Mouse (Mus musculus) heart, adult 9 months (tissue): ENCODE results near the gene Fam111a.

Experiments used
- DNase-seq, 2 experiments: peaks; one replicate each; pipeline ENCODE4 v3.0.0; 2022; ENCODE audit warnings: low spot score in 2 of 2

Gene Fam111a

GRCm38 (mm10) chr19:12613646-12614045 is 68.1 kb downstream of the Fam111a start:
- DNase-seq = no peak

DNA sequence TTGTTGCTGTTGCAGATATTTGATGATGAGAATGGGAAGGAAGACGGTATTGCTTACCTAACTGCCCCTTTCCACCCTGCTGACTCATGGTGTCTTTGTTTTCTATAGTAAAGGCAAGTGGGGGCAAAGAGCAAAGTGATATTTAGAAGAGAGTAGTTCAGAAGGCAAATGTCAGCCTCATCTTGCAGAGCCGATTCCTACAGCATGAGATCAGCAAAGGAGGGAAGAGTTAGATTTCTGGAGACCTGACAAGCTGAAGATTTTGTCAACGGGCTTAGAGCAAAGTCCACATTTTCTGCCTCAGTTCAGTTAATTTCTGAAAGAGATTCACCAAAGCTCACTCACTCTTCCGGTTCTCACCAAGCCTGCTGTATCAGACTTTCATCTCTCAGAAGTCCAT is 87.6 kb downstream of the Fam111a start, which contains the start of gene Glyat:
Glyat (plus strand) TSS at position 133 of the 400 bp plus-strand sequence.
- no peak for DNase-seq

DNA sequence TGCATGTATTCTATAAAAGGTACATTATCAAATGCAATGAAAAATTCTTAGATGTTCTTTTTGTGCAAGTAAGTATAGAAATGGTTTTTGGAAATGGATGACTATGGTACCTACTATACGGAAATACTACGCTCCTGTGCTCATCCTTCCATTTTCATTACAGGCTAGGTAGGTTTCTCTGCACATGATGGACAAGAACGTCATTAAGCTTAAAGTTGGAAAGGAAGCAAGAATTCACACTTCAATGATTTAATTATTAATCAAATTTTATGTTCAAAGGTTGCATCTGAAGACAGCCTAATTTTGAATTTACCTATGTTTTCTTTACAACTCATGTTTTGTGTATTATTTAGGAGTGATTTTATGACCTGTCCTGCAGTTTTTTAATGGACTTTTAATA is 88.7 kb downstream of the Fam111a start:
- no peak for DNase-seq

GRCm38 (mm10) chr19:12634963-12635362 is 89.4 kb downstream of the Fam111a start:
- DNase-seq = no peak

DNA sequence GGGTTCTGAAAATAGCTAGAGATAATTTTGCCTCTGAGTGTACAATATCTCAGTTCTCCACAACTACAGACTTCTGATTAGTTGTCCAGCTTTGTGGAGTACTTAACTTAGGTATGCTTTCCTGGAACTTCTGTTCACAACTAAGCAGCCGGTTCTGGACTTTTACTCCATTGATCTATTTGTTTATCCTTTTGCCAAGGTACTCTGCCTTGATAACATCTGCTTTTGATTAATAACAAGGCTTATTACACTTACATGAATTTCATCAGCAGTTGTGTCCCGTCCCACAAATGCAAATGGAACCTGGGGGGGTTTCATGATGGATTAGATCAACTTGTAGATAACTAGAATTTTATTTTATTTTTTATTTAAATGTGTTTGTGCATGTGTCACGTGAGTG is 91.3 kb downstream of the Fam111a start:
- DNase-seq = no peak

DNA sequence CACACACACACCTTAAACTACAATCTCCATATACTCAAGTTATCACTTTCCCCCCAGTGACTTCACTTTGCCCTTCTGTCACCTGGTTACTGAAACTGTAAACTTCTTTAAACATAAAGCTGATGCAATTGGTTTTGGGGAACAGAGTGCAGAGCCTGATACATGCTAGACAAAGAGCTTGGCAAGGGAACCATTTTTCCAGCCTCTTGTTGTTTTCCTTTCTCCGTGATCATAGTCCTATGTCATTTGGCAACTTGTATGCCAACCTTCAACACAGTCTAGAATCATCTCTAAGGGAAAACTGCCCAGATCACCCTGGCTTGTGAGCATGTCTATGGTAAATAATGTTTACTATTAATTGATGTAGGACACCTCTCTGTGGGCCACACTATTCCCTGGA is 92.5 kb downstream of the Fam111a start:
- DNase-seq = no peak
